Mouse (Mus musculus) CH12.LX (cell line): ENCODE measurements around the gene Hist1h2bc. TPM values are rescaled to one million over a fixed set of nuclear protein-coding genes. Genes with fewer than 3 reads are reported as not detected.
A peak's percentile ranks its signal among the peaks of the same experiment; 100 is the strongest.

Experiments used
- DNase-seq: peaks from one replicate; pipeline ENCODE4 v3.0.0-alpha.2; 2013; ENCODE audit errors: extremely low read depth
- H3K27ac ChIP-seq: 2 replicates; pipeline ENCODE4 v1.5.1; 2012; ENCODE audit warnings: low read depth, mild to moderate bottlenecking, control low read depth, moderate library complexity; ENCODE audit not compliant: insufficient read depth
- H3K27me3 ChIP-seq: replicated peaks from 2 replicates; pipeline ENCODE3; 2012; ENCODE audit warnings: inconsistent platforms
- H3K36me3 ChIP-seq, 2 experiments: replicated peaks in 1 of 2; 2 replicates each; pipeline versions ENCODE3 to v1.6.1; 2012; ENCODE audit warnings: inconsistent platforms in 1 of 2, low read length in 1 of 2, mild to moderate bottlenecking in 1 of 2, mixed read lengths in 1 of 2, moderate library complexity in 1 of 2; ENCODE audit not compliant: control insufficient read depth in 1 of 2, insufficient read depth in 1 of 2
- H3K4me1 ChIP-seq, 2 experiments: 2 replicates each; pipeline ENCODE4 v1.6.1; 2012; ENCODE audit warnings: inconsistent platforms in 1 of 2, moderate library complexity in 1 of 2; ENCODE audit not compliant: insufficient read depth in 2 of 2, control insufficient read depth in 1 of 2
- H3K4me2 ChIP-seq: 2 replicates; pipeline ENCODE4 v1.6.1; 2012; ENCODE audit warnings: low read depth, mild to moderate bottlenecking, control low read depth; ENCODE audit not compliant: poor library complexity, insufficient read depth, severe bottlenecking
- H3K4me3 ChIP-seq, 3 experiments: fragments of 150-350 bp in 1 of 3; sonication (generic) in 1 of 3; replicated peaks in 1 of 3; 2 replicates each; pipeline versions ENCODE3 to v1.5.1; 2011 to 2012; ENCODE audit warnings: low read depth in 2 of 3, low read length in 2 of 3, mild to moderate bottlenecking in 2 of 3, moderate library complexity in 2 of 3, control low read depth in 1 of 3, improper control_type of control experiment in 1 of 3, inconsistent platforms in 1 of 3, mixed read lengths in 1 of 3; ENCODE audit not compliant: poor library complexity in 1 of 3
- H3K79me2 ChIP-seq: replicated peaks from 2 replicates; pipeline ENCODE4 v1.6.1; 2012; ENCODE audit warnings: mild to moderate bottlenecking, moderate library complexity; ENCODE audit not compliant: control insufficient read depth, poor library complexity, insufficient read depth, severe bottlenecking; ENCODE audit errors: extremely low read depth
- H3K9ac ChIP-seq: 2 replicates; pipeline ENCODE4 v1.6.1; 2012; ENCODE audit warnings: low read depth, mild to moderate bottlenecking, control low read depth, moderate library complexity; ENCODE audit not compliant: insufficient read depth
- H3K9me3 ChIP-seq: replicated peaks from 2 replicates; pipeline ENCODE3; 2012; ENCODE audit warnings: low read length, inconsistent platforms, mixed read lengths
- CHD2 ChIP-seq: IDR thresholded peaks from 2 replicates; pipeline ENCODE4 v1.6.1; 2011; ENCODE audit warnings: low read length, improper control_type of control experiment
- E2F4 ChIP-seq: IDR thresholded peaks from 2 replicates; pipeline ENCODE4 v1.6.1; 2011; ENCODE audit warnings: low read depth, low read length, improper control_type of control experiment; ENCODE audit not compliant: insufficient replicate concordance
- GABPA ChIP-seq: IDR thresholded peaks from 2 replicates; pipeline ENCODE4 v1.6.1; 2012; ENCODE audit warnings: low read depth, low read length, improper control_type of control experiment, inconsistent platforms; ENCODE audit not compliant: insufficient replicate concordance
- HCFC1 ChIP-seq: IDR thresholded peaks from 2 replicates; pipeline ENCODE4 v1.6.1; 2012; ENCODE audit warnings: low read depth, mild to moderate bottlenecking, inconsistent platforms, low read length, improper control_type of control experiment
- MAX ChIP-seq: IDR thresholded peaks from 2 replicates; pipeline ENCODE4 v1.6.1; 2011; ENCODE audit warnings: low read length, improper control_type of control experiment
- MAZ ChIP-seq: IDR thresholded peaks from 2 replicates; pipeline ENCODE4 v1.6.1; 2012; ENCODE audit warnings: low read depth, mild to moderate bottlenecking, inconsistent platforms, low read length, improper control_type of control experiment, moderate library complexity
- MYC ChIP-seq: IDR thresholded peaks from 2 replicates; pipeline ENCODE4 v1.6.1; 2011; ENCODE audit warnings: low read depth, mild to moderate bottlenecking, improper control_type of control experiment, low read length
- NELFE ChIP-seq: IDR thresholded peaks from 2 replicates; pipeline ENCODE4 v1.6.1; 2011; ENCODE audit warnings: low read depth, low read length, improper control_type of control experiment
- NRF1 ChIP-seq: IDR thresholded peaks from 2 replicates; pipeline ENCODE4 v1.6.1; 2014; ENCODE audit warnings: low read depth, mild to moderate bottlenecking, inconsistent platforms, low read length, improper control_type of control experiment, moderate library complexity
- POLR2A ChIP-seq: IDR thresholded peaks from 2 replicates; pipeline ENCODE4 v1.6.1; 2011; ENCODE audit warnings: low read depth, mild to moderate bottlenecking, improper control_type of control experiment, low read length
- POLR2AphosphoS2 ChIP-seq: IDR thresholded peaks from 2 replicates; pipeline ENCODE4 v1.6.1; 2011; ENCODE audit warnings: low read depth, low read length, improper control_type of control experiment
- RAD21 ChIP-seq: IDR thresholded peaks from 2 replicates; pipeline ENCODE4 v1.6.1; 2011; ENCODE audit warnings: low read depth, mild to moderate bottlenecking, low read length, improper control_type of control experiment, moderate library complexity
- SMC3 ChIP-seq: IDR thresholded peaks from 2 replicates; pipeline ENCODE4 v1.6.1; 2011; ENCODE audit warnings: low read depth, low read length, improper control_type of control experiment
- USF1 ChIP-seq: IDR thresholded peaks from 2 replicates; pipeline ENCODE4 v1.6.1; 2014; ENCODE audit warnings: low read depth, mild to moderate bottlenecking, inconsistent platforms, low read length, improper control_type of control experiment
- ZC3H11A ChIP-seq: IDR thresholded peaks from 2 replicates; pipeline ENCODE4 v1.6.1; 2012; ENCODE audit warnings: low read depth, mild to moderate bottlenecking, inconsistent platforms, low read length, improper control_type of control experiment
- ZMIZ1 ChIP-seq: IDR thresholded peaks from 2 replicates; pipeline ENCODE4 v1.6.1; 2012; ENCODE audit warnings: low read depth, mild to moderate bottlenecking, inconsistent platforms, low read length, improper control_type of control experiment
- ZNF384 ChIP-seq: IDR thresholded peaks from 2 replicates; pipeline ENCODE4 v1.6.1; 2012; ENCODE audit warnings: low read depth, low read length, improper control_type of control experiment, inconsistent platforms
- dilution Hi-C: fragments of 300-500 bp; cut with MboI; formaldehyde crosslinking; loops from 2 replicates; pipeline ENCODE4 v1.14.3; 2020; ENCODE audit warnings: low sequenced_read_pairs; ENCODE audit not compliant: extremely low pct_unique_long_range_greater_than_20kb, extremely low pct_ligation_motif_present
- in situ Hi-C: fragments of 300-500 bp; cut with MboI; formaldehyde crosslinking; loops from 3 replicates; pipeline ENCODE4 v1.14.3; 2019; ENCODE audit warnings: low sequenced_read_pairs, low pct_ligation_motif_present, low pct_unique_long_range_greater_than_20kb, mixed read lengths
- polyA plus RNA-seq: library from polyadenylated mRNA; unstranded; fragments of >175 nt; gene quantifications from 2 replicates; pipeline ENCODE4 v1.2.1, GENCODE M21; 2012; ENCODE audit warnings: low read depth; ENCODE audit not compliant: insufficient read length
- total RNA-seq, 2 experiments: library from RNA; depleted of rRNA; stranded (reverse); fragments of 300-350 nt in 1 of 2; fragments of >200 nt in 1 of 2; gene quantifications; 2 replicates each; pipeline ENCODE4 v1.2.3; 2012 to 2014

The Hist1h2bc gene
- total and polyA plus RNA-seq, 3 experiments = 2.2 to 436 (median 17.4) TPM

- TF ChIP-seq ZNF384 (peak; percentile 92), E2F4 (no peak), USF1 (no peak), POLR2AphosphoS2 (no peak), CHD2 (peak; percentile 67), POLR2A (no peak), NELFE (no peak)
These were observed 5.0 kb downstream of the Hist1h2bc start (continued) for GRCm38 (mm10) chr13:23688956-23689355.

DNA sequence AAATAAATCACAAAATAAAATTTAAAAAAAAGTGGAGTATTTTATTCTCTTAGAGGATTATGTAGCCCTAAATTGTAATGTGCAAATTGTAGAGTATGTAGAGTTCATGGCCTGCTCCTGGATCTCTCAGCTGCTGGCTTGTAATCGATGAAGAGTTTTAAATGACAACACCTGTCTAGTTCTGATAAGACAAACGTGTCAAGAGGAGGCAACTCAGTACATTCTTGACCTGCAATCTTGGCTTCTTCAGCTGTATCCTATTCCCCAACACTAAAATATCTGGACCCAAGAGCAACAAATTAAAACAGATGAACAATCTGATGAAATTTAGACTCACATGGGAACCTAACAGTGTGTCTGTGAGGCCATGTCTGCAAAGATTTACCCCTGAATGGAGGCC is 5.5 kb downstream of the Hist1h2bc start:
- H3K27me3 ChIP-seq = no peaks in the 10 kb centered on the region
- DNase-seq = no peak
- no peak overlapping the region for H3K4me3 ChIP-seq
- H3K27ac ChIP-seq = no peak overlapping the region
- no peaks in the 10 kb centered on the region for H3K79me2 ChIP-seq
- no peak overlapping the region for H3K4me2 ChIP-seq
- in situ Hi-C loops = loop anchor here (10.0 kb wide), 1 partner anchor 55 kb away; no protein-coding TSS in a partner anchor
- TF ChIP-seq ZMIZ1 (no peak), MAX (no peak), ZC3H11A (no peak), MYC (no peak), RAD21 (no peak), CHD2 (no peak)
- peaks cover 8 to 29% of the 10 kb centered on the region in 2 experiments; a peak in 3 of 4 replicates for H3K4me1 ChIP-seq
- no peaks in the 10 kb centered on the region for H3K36me3 ChIP-seq
- dilution Hi-C loops = no loop called here
- no peaks in the 10 kb centered on the region for H3K9me3 ChIP-seq
- no peak overlapping the region for H3K9ac ChIP-seq

DNA sequence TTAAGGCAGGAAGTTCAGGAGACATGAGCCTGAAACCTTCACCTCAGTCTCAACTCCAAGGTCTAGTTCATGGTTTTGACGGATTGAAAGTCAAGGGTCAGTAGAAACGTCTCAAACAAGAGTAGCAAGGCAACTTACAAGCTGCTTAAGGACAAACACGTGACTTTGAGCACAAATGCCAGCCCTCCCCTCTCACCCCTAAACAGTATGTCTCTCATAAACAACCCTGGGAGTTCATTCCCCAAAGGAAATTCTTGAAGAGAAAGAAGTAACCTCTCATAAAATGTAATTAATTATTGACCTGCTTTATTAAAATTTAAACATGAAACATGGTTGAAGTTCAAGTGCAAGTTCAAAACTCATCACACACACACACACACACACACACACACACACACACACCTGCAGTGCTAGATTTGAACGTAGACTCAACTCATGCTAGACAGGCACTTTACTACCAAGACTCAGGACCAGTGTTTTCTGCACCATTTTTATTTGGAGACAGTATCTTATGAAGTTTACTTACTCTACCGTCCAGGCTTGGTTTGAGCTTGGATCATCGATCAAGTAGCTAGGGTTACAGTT is 9.9 kb downstream of the Hist1h2bc start:
- no peaks in the 10 kb centered on the region for H3K79me2 ChIP-seq
- H3K36me3 ChIP-seq = no peaks in the 10 kb centered on the region
- no peak overlapping the region for H3K4me2 ChIP-seq
- H3K27ac ChIP-seq = no peak overlapping the region
- H3K27me3 ChIP-seq = no peaks in the 10 kb centered on the region
- dilution Hi-C loops = loop anchor here (10.0 kb wide), 1 partner anchor 51 kb away; the partner anchor contains the start of genes Hist1h2bb and Hist1h3c
- in situ Hi-C loops = no loop called here
- no peaks in the 10 kb centered on the region for H3K9me3 ChIP-seq
- peaks cover 4 to 23% of the 10 kb centered on the region in 2 experiments; a peak in 3 of 4 replicates for H3K4me1 ChIP-seq
- no peak overlapping the region for H3K9ac ChIP-seq
- TF ChIP-seq SMC3 (no peak), RAD21 (no peak), HCFC1 (no peak), NRF1 (no peak), MAZ (no peak), GABPA (no peak), NELFE (no peak)
- H3K4me3 ChIP-seq = no peak overlapping the region
- no peak for DNase-seq
